ENCODE assay signal across 12 mouse cellular contexts in the genomic region with DNA sequence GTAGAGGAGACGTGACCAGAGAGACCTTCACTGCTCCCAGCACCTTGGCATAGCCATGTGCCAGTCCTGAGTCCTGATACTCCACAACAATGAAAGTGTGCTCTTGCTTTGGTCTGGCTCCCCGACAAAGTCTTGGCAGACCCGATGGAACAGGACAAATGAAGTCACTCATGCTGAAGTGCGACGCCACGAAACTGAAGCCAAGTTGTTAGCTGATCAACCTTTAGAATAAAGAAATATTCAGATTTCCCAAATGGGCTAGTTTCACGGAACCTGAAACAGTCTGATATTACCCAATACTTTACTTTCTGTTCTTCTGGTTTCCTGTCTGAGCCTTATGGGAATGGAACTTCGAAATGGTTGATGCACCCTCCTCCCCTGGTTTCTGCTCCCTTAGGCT.
"Had no signal": no experiment of that assay in that cellular context is flagged by ENCODE, and none has a peak within 500 bp of the region (broad histone marks: within the 10 kb centered on the region; RNA-seq: fewer than 3 reads in every experiment).

No protein-coding gene starts in this region.

- DNase-seq: retina, postnatal 1 day; right cerebral cortex, adult 18-20 months; right cerebral cortex, postnatal 14 days; right cerebral cortex, postnatal 25 days; right cerebral cortex, postnatal 4 days; spleen, adult 18-20 months; thymus, adult 18-20 months; thymus, adult 2 months; thymus, postnatal 14 days; thymus, postnatal 25 days; thymus, postnatal 36 days; thymus, postnatal 4 days had no signal
